Mouse (Mus musculus) embryonic fibroblast, embryonic 13.5 days (primary cell): ENCODE measurements around the gene Sdk2.

Experiments used
- CTCF ChIP-seq: IDR thresholded peaks from 2 replicates; pipeline ENCODE4 v1.5.1; 2011; ENCODE audit warnings: mild to moderate bottlenecking, control low read depth, low read length, moderate library complexity, borderline replicate concordance; ENCODE audit not compliant: insufficient read depth
- POLR2A ChIP-seq: IDR thresholded peaks from 2 replicates; pipeline ENCODE4 v1.6.1; 2011; ENCODE audit warnings: low read depth, mild to moderate bottlenecking, control low read depth, low read length, moderate library complexity

DNA sequence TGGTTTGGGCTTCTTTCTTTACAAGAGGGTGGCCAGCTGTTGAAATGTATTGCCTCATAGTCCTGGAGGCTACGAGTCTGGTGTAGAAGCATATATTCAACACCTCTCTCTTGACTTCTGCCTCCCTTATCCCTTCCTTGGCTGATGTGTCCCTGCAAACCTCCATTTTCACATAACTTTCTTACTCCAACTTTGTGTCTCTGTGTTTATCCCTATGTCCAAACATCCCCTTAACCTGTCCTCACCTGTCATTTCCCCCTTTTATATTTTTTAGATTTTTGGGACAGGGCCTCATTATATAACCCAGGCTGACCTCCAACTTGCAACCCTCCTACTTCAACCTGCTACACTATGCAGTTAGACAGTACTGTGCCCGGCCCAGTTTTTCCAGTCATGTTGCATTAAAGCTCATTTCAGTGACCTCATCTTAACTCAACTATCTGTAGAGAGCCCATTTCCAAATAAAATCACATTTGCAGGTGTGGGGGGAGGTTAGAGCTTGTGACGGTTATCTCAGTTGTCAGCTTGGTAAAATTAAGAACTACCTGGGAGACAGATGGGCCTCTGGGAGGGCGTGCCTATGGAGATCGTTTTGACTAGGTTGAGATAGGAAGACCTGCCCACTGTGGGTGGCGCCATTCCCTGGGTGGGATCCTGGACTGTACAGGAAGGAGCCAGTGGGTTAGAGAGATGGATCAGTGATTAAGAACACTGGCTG, 302.6 kb downstream of the Sdk2 start:
- TF ChIP-seq CTCF (no peak), POLR2A (no peak)
